In the genomic region with DNA sequence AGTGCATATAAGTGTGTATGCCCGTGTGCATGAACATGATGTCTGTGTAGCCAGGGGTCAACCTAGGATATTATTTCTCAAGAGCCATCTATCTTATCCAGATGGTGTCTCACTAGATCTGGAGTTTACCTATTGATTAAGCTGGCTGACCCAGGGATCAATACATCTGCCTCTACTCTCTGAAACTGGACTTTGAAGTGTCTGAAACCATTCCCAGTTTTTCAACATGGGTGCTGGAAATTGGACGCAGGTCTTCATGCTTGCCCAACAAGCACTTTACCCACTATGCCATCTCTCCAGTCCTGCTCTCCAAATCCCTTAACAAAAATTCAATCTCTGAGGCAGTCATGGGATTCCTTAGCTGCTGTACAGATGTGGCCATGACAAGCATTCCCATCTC, we compare ENCODE assay signal across 32 mouse cellular contexts.
"Had no signal": no experiment of that assay in that cellular context is flagged by ENCODE, and none has a peak within 500 bp of the region (broad histone marks: within the 10 kb centered on the region; RNA-seq: fewer than 3 reads in every experiment).

No protein-coding gene starts in this region.

- H3K9me3 ChIP-seq: heart, embryonic 10.5 days; heart, embryonic 12.5 days; heart, embryonic 13.5 days; heart, embryonic 15.5 days; hindbrain, embryonic 10.5 days; hindbrain, embryonic 12.5 days; hindbrain, embryonic 13.5 days; hindbrain, embryonic 15.5 days; intestine, embryonic 15.5 days; kidney, embryonic 15.5 days had no signal

- H3K36me3 ChIP-seq: heart, embryonic 10.5 days; heart, embryonic 12.5 days; heart, embryonic 13.5 days; heart, embryonic 15.5 days; hindbrain, embryonic 10.5 days; hindbrain, embryonic 12.5 days; hindbrain, embryonic 13.5 days; hindbrain, embryonic 15.5 days; intestine, embryonic 15.5 days; kidney, embryonic 15.5 days had no signal

- H3K4me1 ChIP-seq: heart, embryonic 10.5 days; heart, embryonic 12.5 days; heart, embryonic 13.5 days; heart, embryonic 15.5 days; hindbrain, embryonic 10.5 days; hindbrain, embryonic 12.5 days; intestine, embryonic 15.5 days; kidney, embryonic 15.5 days had no signal

- H3K27me3 ChIP-seq: heart, embryonic 12.5 days; heart, embryonic 13.5 days; heart, embryonic 15.5 days; hindbrain, embryonic 12.5 days; hindbrain, embryonic 13.5 days; hindbrain, embryonic 15.5 days; intestine, embryonic 15.5 days; kidney, embryonic 15.5 days had no signal

- H3K9ac ChIP-seq: heart, embryonic 12.5 days; heart, embryonic 13.5 days; heart, embryonic 15.5 days; hindbrain, embryonic 12.5 days; hindbrain, embryonic 13.5 days; hindbrain, embryonic 14.5 days; hindbrain, embryonic 15.5 days; intestine, embryonic 15.5 days; kidney, embryonic 15.5 days had no signal

- ATAC-seq: hindbrain, embryonic 16.5 days; hindbrain, postnatal 0 days; inflammation-experienced regulatory T-cells, adult 6 months; intestine, embryonic 15.5 days; intestine, embryonic 16.5 days; intestine, postnatal 0 days had no signal

- H3K27ac ChIP-seq: heart, embryonic 10.5 days; heart, embryonic 13.5 days; heart, embryonic 15.5 days; hindbrain, embryonic 10.5 days; hindbrain, embryonic 12.5 days; hindbrain, embryonic 13.5 days; hindbrain, embryonic 14.5 days; hindbrain, embryonic 15.5 days; hindbrain, postnatal 0 days; intestine, embryonic 15.5 days; kidney, embryonic 15.5 days; kidney, postnatal 0 days; layer of hippocampus, adult 2 months had no signal

- H3K4me3 ChIP-seq: heart, embryonic 10.5 days; heart, embryonic 12.5 days; heart, embryonic 13.5 days; heart, embryonic 15.5 days; hindbrain, embryonic 10.5 days; hindbrain, embryonic 12.5 days; hindbrain, embryonic 13.5 days; hindbrain, embryonic 15.5 days; intestine, embryonic 15.5 days; kidney, embryonic 15.5 days; layer of hippocampus, adult 2 months had no signal

- H3K4me2 ChIP-seq: heart, embryonic 11.5 days; heart, embryonic 12.5 days; heart, embryonic 13.5 days; heart, embryonic 15.5 days; hindbrain, embryonic 12.5 days; hindbrain, embryonic 13.5 days; hindbrain, embryonic 14.5 days; hindbrain, embryonic 15.5 days; intestine, embryonic 15.5 days; kidney, embryonic 15.5 days had no signal

- DNase-seq: heart, postnatal 10 days; heart, postnatal 14 days; heart, postnatal 36 days; heart, postnatal 4 days; kidney, adult 11 months; kidney, adult 18-20 months; kidney, adult 8-10 months; kidney, adult 9 months; kidney, postnatal 14 days; kidney, postnatal 25 days; kidney, postnatal 4 days; layer of hippocampus, adult 9-11 months; layer of hippocampus, postnatal 36 days had no signal
